Mouse (Mus musculus): ENCODE data around the gene Spocd1. TPM values are rescaled to one million over a fixed set of nuclear protein-coding genes. Genes with fewer than 3 reads are reported as not detected.
"Not testable (repeated sequence)": the region's sequence is repeated elsewhere in the genome, so short reads cannot be mapped to it uniquely, and the experiment has no call there.

Spocd1 gene
- not detected in 2 replicates for polyA plus RNA-seq (2015; fragmentation: Nextera tagmentation; extraction: Ambion mirVana)

GRCm38 (mm10) chr4:129928949-129929348, at the start of gene Spocd1:
Spocd1 (plus strand) TSS chr4:129929249.
- 35% methylated on average over 4 of the region's 4 CpGs for WGBS (ENCODE audit: insufficient replicate concordance)
- peaks cover 11% of the 10 kb centered on the region; the same call in 1 of the 2 replicates for H3K4me1 ChIP-seq (replicated peaks)
- H3K9ac ChIP-seq = no peak within 1 kb of the TSS
- ATAC-seq (ENCODE audit: low read depth) (no peak), DNase-seq (no peak)
- no peaks in the 10 kb centered on the region for H3K27me3 ChIP-seq
- no peak within 1 kb of the TSS for H3K27ac ChIP-seq
- H3K9me3 ChIP-seq (replicated peaks) = no peaks in the 10 kb centered on the region
- peak within 1 kb of the TSS; percentile 50 for H3K4me2 ChIP-seq
- no peaks in the 10 kb centered on the region for H3K36me3 ChIP-seq
- no peak within 1 kb of the TSS for H3K4me3 ChIP-seq (replicated peaks)

- Histone ChIP-seq H3K27me3 (no peaks in the 10 kb centered on the region), H3K4me3 (replicated peaks) (no peak overlapping the region), H3K4me2 (no peak overlapping the region), H3K4me1 (replicated peaks) (peaks cover 54% of the 10 kb centered on the region), H3K36me3 (no peaks in the 10 kb centered on the region), H3K9me3 (replicated peaks) (no peaks in the 10 kb centered on the region), H3K9ac (no peak overlapping the region), H3K27ac (no peak overlapping the region)
- ATAC-seq (ENCODE audit: low read depth) (no peak), DNase-seq (no peak)
- WGBS (ENCODE audit: insufficient replicate concordance) = 73% methylated on average over 7 of the region's 7 CpGs
Measured at GRCm38 (mm10) chr4:129880615-129881014, 48.4 kb upstream of the Spocd1 start.

GRCm38 (mm10) chr4:129881661-129882060, 47.4 kb upstream of the Spocd1 start:
- Histone ChIP-seq H3K27me3 (no peaks in the 10 kb centered on the region), H3K4me3 (replicated peaks) (no peak overlapping the region), H3K4me2 (0 out of 2 replicates have a peak overlapping the region, but pooled peaks have one; percentile 50), H3K36me3 (no peaks in the 10 kb centered on the region), H3K4me1 (replicated peaks) (peaks cover 52% of the 10 kb centered on the region), H3K27ac (peak overlapping the region; percentile 50; the same call in 1 of the 2 replicates), H3K9me3 (replicated peaks) (no peaks in the 10 kb centered on the region), H3K9ac (no peak overlapping the region)
- WGBS (ENCODE audit: insufficient replicate concordance) = 24% methylated on average over 3 of the region's 3 CpGs
- DNase-seq = no peak
- ATAC-seq (ENCODE audit: low read depth) = no peak

- Histone ChIP-seq H3K4me2 (peak overlapping the region; percentile 50), H3K36me3 (no peaks in the 10 kb centered on the region), H3K27ac (peak overlapping the region; percentile 50), H3K27me3 (no peaks in the 10 kb centered on the region), H3K4me1 (replicated peaks) (peaks cover 42% of the 10 kb centered on the region), H3K4me3 (replicated peaks) (peak overlapping the region; percentile 16), H3K9me3 (replicated peaks) (no peaks in the 10 kb centered on the region), H3K9ac (peak overlapping the region; percentile 33; the same call in 1 of the 2 replicates)
- WGBS (ENCODE audit: insufficient replicate concordance) = 7% methylated on average over 11 of the region's 11 CpGs
- DNase-seq (peak; percentile 18), ATAC-seq (ENCODE audit: low read depth) (peak; percentile 45; the same call in 1 of the 2 replicates)
Measured at GRCm38 (mm10) chr4:129882555-129883293, 46.3 kb upstream of the Spocd1 start.

GRCm38 (mm10) chr4:129884041-129884930, 44.8 kb upstream of the Spocd1 start:
- H3K9me3 ChIP-seq (replicated peaks) = no peaks in the 10 kb centered on the region
- H3K36me3 ChIP-seq = no peaks in the 10 kb centered on the region
- peaks cover 34% of the 10 kb centered on the region for H3K4me1 ChIP-seq (replicated peaks)
- WGBS (ENCODE audit: insufficient replicate concordance) = 64% methylated on average over 12 of the region's 12 CpGs
- no peaks in the 10 kb centered on the region for H3K27me3 ChIP-seq
- DNase-seq (no peak), ATAC-seq (ENCODE audit: low read depth) (no peak)
- H3K27ac ChIP-seq = peak overlapping the region; percentile 50
- H3K9ac ChIP-seq = no peak overlapping the region
- no peak overlapping the region for H3K4me3 ChIP-seq (replicated peaks)
- H3K4me2 ChIP-seq = 0 out of 2 replicates have a peak overlapping the region, but pooled peaks have one; percentile 12

GRCm38 (mm10) chr4:129889661-129890060, 39.4 kb upstream of the Spocd1 start:
- no peaks in the 10 kb centered on the region for H3K9me3 ChIP-seq (replicated peaks)
- no peaks in the 10 kb centered on the region for H3K36me3 ChIP-seq
- H3K9ac ChIP-seq = no peak overlapping the region
- ATAC-seq (ENCODE audit: low read depth) (no peak), DNase-seq (no peak)
- H3K27me3 ChIP-seq = no peaks in the 10 kb centered on the region
- no peak overlapping the region for H3K4me3 ChIP-seq (replicated peaks)
- whole genome bisulfite sequencing (ENCODE audit: insufficient replicate concordance) = 74% methylated on average over 10 of the region's 10 CpGs
- no peak overlapping the region for H3K27ac ChIP-seq
- no peaks in the 10 kb centered on the region for H3K4me1 ChIP-seq (replicated peaks)
- H3K4me2 ChIP-seq = no peak overlapping the region

- Histone ChIP-seq H3K36me3 (no peaks in the 10 kb centered on the region), H3K4me1 (replicated peaks) (no peaks in the 10 kb centered on the region), H3K27ac (no peak overlapping the region), H3K4me3 (replicated peaks) (no peak overlapping the region), H3K27me3 (no peaks in the 10 kb centered on the region), H3K4me2 (no peak overlapping the region), H3K9ac (no peak overlapping the region), H3K9me3 (replicated peaks) (no peaks in the 10 kb centered on the region)
- 65% methylated on average over 7 of the region's 7 CpGs for WGBS (ENCODE audit: insufficient replicate concordance)
- ATAC-seq (ENCODE audit: low read depth) (no peak), DNase-seq (no peak)
Measured at GRCm38 (mm10) chr4:129890094-129890493, 39.0 kb upstream of the Spocd1 start.

- whole genome bisulfite sequencing (ENCODE audit: insufficient replicate concordance) = 68% methylated on average over 3 of the region's 3 CpGs
- ATAC-seq (ENCODE audit: low read depth) = no peak
- Histone ChIP-seq H3K9ac (no peak overlapping the region), H3K27me3 (no peaks in the 10 kb centered on the region), H3K27ac (no peak overlapping the region), H3K9me3 (replicated peaks) (no peaks in the 10 kb centered on the region), H3K4me3 (replicated peaks) (no peak overlapping the region), H3K4me2 (no peak overlapping the region), H3K36me3 (no peaks in the 10 kb centered on the region), H3K4me1 (replicated peaks) (no peaks in the 10 kb centered on the region)
- DNase-seq = no peak
Measured at GRCm38 (mm10) chr4:129894861-129895260, 34.2 kb upstream of the Spocd1 start.

GRCm38 (mm10) chr4:129898815-129899214, 30.2 kb upstream of the Spocd1 start:
- not testable (repeated sequence) for H3K27me3 ChIP-seq; H3K4me2 ChIP-seq; H3K36me3 ChIP-seq; H3K9me3 ChIP-seq (replicated peaks); ATAC-seq (ENCODE audit: low read depth); H3K9ac ChIP-seq; H3K4me3 ChIP-seq (replicated peaks); DNase-seq; H3K27ac ChIP-seq; H3K4me1 ChIP-seq (replicated peaks)
- WGBS (ENCODE audit: insufficient replicate concordance) = 82% methylated on average over 18 of the region's 18 CpGs

GRCm38 (mm10) chr4:129902394-129902793, 26.7 kb upstream of the Spocd1 start:
- Histone ChIP-seq H3K9ac (no peak overlapping the region), H3K4me3 (replicated peaks) (no peak overlapping the region), H3K36me3 (no peaks in the 10 kb centered on the region), H3K27me3 (no peaks in the 10 kb centered on the region), H3K4me1 (replicated peaks) (peaks cover 11% of the 10 kb centered on the region), H3K4me2 (no peak overlapping the region), H3K27ac (no peak overlapping the region), H3K9me3 (replicated peaks) (no peaks in the 10 kb centered on the region)
- WGBS (ENCODE audit: insufficient replicate concordance) = 74% methylated on average over 4 of the region's 4 CpGs
- ATAC-seq (ENCODE audit: low read depth) (no peak), DNase-seq (no peak)

- DNase-seq = no peak
- 37% methylated on average over 3 of the region's 3 CpGs for WGBS (ENCODE audit: insufficient replicate concordance)
- ATAC-seq (ENCODE audit: low read depth) = no peak
- Histone ChIP-seq H3K4me3 (replicated peaks) (no peak overlapping the region), H3K9me3 (replicated peaks) (no peaks in the 10 kb centered on the region), H3K4me2 (no peak overlapping the region), H3K36me3 (no peaks in the 10 kb centered on the region), H3K9ac (no peak overlapping the region), H3K4me1 (replicated peaks) (peaks cover 11% of the 10 kb centered on the region), H3K27me3 (no peaks in the 10 kb centered on the region), H3K27ac (no peak overlapping the region)
Measured at GRCm38 (mm10) chr4:129903577-129903976, 25.5 kb upstream of the Spocd1 start.
